Mouse (Mus musculus) Muller cell, postnatal 12 days (primary cell): ENCODE results near the gene Socs2.

Source experiments
- DNase-seq: peaks from one replicate; pipeline ENCODE4 v3.0.0-alpha.2; 2015; ENCODE audit errors: inconsistent ontology term

Socs2 gene

DNA sequence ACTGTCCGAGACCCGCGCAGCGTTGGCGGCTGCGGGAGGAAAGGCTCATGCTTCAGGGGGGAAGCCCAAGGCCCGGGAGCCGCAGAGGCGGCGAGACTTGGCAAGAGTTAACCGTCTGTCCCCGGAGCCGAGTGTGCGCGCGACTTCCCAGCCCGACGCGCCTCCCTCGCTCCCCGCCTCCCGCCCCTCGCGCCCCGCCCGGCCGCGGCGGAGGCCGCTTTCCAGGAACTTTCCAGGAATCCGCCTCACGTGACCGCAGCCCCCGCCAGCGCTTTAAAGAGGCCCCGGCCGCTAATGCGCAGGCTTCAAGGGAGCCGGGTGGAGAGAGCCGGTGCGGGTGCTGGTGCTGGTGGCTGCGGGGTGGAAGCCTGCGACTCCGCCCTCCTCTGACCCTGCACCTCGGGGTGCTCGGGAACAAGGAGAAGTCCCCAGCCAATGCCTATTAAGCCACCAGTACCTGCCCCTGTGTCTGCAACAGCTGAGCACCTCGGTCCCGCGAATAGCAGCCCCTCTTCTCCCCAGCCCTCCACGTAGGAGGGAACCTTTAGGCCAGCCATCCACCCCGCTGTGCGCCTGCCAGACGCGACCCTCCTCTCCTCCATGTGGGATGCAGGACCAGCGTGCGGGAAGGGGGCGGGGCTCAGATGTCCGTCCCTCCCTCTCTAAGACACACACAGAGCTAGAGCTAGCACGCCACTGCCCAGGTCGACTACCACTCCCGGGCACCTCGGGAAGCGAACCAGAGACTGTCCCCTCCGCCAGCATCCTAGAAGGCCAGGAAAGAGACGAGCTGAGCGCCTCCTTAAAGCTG is at the start of gene Socs2:
Gene Socs2 (minus strand): TSS at position 496 of the 811 bp plus-strand sequence.
- DNase-seq = peak; percentile 95

DNA sequence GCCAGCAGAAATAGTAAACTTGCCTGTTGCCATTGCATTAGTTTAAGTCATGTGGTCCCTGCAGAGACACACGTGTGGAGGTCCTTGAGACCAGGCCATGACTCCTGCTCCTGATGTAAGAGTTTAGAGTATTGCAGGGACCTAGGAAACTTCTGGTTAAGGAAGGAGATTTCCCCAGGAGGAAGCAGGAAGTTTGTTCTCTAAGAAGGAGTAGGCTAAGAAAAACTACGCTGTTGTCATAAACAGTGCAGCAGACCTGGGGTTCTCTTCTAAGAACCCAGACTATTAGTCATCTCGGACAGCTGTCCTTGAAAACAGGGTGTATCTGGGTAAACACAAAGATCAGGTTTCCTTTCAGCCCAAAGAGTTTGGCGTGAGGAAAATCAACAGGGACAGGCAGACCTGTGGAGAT is 48.5 kb upstream of the Socs2 start:
- DNase-seq = no peak

DNA sequence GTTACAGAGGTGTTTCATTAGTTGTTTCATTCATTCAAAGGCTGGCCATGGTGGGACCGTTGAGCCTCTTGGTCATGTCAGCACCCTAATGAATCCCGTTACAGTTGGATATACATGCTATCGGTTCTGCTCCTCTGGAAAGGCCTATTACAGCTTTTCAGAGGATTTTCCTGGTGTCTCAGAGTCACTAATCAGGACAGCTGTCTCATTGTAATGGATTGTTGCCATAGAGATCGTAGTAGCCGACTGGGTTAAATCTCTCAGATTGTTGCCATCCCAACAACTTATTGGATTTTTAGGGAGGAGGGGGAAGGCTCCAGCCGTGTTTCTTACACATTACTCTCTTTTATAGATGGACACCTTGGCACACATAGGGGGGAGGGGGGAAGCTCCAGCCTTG is 47.5 kb upstream of the Socs2 start:
- DNase-seq = no peak

DNA sequence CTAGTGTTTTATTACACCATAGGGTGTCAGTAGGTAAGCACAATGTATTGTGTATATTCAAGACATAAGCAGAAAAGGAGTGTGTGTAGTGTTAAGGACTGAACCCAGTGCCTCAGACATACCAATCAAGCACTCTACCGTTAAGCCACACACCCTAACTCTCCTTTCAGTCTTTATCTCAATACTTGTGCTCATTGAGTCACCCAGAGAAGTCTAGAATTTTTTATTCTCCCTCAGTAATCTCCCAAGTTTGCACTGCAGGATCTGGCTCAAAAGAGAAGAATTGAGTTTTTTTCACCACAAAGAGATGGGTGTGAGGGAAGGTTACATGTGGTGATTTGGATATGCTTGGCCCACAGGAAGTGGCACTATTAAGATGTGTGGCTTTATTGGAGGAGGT is 45.3 kb upstream of the Socs2 start:
- peak; percentile 25 for DNase-seq

DNA sequence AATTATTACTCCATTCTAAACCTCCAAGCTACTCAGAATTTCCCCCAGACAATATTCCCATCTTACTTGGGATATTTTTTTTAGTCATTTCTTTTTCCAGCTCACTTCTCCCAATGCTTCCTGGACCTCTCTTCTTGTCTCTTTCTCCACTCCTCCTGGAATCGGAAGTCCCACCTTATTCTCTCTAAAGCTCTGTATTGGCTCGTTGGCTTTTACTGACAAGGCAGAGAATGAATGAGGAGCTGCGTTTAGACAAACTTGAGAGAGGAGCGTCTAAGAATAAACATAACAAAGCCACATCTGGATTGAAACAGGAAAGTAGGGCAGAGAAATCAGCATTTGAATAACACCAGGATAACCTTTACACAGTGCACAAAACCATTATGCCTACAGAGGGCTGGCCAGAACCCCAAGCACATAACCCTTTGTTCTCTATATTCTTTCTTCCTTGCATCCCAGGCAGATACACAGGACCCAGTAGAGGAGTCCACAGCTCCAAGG is 44.1 kb upstream of the Socs2 start:
- no peak for DNase-seq

DNA sequence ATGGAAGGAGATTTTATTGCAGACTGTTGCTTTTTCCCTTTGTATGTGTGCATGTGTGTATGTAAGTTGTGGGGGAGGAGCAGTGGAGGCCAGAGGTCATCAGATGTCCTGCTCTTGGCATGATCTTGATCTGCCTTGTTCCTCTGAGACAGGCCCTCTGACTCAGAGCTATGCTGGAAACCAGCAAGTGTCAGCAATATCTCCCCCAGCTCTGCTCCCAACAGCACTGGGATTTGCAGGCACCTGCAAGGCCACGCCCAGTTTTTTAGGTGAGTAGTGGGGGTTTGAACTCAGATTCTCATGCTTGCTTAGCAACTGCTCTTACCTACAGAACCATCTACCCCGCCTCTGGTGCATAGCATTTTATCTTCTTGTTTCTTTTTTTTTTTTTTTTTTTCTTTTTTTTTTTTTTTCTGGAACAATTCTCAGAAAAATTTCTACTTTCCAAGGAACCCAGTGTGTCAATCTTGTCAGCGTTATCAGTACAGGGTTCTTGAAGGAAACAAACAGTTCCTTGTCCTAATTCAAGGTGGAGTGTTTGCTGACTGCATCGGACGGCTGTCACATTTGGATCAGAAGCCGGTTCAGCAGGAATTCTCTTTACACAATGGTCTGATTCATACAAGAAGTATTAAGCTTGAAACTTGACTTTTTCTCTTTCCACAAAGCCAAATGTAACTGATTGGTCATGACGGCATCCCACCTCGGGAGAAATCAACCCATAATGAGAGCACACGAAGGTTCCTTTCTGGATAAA is 41.2 kb upstream of the Socs2 start:
- peak; percentile 3 for DNase-seq

DNA sequence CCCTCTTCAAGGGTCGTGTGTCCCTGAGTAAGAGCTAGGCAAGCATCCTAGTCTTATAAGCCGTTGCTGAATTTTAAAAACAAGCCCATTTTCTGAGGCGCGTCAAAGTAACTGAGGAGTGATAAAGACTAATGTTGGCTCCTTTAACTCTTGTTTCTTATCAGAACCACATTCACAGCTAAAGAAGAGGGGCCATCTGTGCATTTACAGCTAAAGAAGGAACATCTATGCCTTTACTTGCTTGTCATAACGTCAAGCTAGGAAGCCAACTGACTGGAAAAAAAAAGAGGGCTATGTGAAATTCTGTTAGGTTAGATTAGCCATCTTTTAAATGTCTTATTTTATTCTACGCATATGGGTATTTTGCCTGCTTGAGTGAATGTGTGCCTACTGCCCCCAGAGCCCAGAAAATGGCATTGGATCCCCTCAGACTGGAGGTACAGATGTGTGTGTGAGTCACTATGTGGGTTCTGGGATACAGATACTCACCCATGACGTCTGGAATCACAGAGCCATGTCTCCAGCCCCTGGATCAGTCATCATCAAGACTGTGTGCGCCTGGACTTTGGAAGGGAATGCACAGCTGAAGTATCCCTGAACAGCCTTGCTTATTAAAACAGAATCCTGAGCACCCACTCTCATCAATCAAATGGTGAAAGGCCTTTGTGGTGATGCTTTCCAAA is 40.5 kb upstream of the Socs2 start:
- DNase-seq = no peak

DNA sequence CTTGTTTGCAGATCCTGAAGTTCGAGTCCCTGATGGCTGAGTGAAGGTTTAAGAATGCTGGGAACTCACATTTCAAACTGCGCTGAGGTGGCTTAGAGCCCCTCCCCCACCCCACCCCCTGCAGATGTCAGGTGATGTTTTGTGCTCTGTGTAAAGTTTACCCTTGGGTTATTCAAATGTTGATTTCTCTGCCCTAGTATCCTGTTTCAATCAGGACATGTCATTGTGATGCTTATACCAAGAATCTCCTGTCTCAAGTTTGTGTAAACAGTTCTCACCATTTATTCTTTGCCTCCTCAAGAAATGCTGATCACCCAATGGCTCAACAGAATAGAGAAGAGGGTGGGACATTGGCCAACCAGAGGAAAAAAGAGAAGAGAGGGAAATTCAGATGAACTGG is 39.1 kb upstream of the Socs2 start:
- DNase-seq = no peak

DNA sequence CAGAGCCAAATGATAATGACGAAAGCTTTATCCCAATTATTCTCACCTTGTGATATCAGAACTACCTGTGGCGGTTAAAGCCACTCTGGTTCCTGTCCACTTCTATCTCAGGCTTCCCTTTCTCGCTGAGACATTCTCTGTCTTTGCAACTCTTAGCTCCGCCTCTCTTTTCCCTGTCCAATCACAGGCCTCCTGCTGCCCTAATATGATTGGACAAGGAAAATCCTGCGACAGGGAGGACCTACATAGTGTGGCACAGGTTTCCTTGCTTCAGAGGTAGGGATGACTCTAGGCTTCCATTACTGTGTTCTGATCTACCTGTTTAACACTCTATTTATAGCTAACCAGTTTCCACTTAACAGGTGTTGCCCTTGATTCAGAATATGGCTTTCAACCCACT is 36.3 kb upstream of the Socs2 start:
- DNase-seq = no peak

DNA sequence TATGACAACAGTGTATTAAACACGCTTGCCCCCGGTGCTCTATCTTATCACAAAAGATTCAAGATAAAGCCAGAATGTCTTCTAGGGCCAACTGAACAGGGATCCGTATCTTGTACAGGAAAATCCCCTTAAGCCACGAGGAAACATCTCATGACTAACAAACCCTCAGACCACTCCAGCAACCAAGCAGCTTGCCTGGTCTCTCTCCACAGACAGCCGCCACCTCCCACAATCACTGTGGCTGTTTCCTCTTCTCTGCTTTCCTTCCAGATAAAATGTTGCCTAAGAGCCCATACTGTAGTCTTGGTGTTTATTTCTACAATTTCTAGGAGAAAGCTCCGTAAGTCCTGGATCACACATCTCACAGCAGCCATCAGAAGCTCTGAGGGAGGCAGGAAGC is 32.1 kb upstream of the Socs2 start:
- DNase-seq = no peak

DNA sequence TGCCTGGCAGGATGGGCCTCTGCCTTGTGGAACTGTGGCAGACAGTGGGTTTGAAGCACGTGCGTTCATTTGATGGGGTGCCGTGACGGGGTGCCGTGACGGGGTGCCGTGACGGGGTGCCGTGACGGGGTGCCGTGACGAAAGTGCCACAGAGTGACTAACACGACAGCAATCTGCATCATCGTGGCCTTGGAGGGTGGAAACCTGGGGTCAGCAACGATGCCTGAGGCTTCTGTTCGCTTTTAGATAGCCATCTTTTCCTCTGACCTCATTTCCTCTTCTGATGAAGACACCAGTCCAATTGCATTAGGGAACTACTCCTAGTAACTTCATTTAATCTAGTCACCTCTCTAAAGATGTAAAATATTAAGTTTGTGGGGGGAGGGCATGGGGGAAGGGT is 31.0 kb upstream of the Socs2 start:
- no peak for DNase-seq

DNA sequence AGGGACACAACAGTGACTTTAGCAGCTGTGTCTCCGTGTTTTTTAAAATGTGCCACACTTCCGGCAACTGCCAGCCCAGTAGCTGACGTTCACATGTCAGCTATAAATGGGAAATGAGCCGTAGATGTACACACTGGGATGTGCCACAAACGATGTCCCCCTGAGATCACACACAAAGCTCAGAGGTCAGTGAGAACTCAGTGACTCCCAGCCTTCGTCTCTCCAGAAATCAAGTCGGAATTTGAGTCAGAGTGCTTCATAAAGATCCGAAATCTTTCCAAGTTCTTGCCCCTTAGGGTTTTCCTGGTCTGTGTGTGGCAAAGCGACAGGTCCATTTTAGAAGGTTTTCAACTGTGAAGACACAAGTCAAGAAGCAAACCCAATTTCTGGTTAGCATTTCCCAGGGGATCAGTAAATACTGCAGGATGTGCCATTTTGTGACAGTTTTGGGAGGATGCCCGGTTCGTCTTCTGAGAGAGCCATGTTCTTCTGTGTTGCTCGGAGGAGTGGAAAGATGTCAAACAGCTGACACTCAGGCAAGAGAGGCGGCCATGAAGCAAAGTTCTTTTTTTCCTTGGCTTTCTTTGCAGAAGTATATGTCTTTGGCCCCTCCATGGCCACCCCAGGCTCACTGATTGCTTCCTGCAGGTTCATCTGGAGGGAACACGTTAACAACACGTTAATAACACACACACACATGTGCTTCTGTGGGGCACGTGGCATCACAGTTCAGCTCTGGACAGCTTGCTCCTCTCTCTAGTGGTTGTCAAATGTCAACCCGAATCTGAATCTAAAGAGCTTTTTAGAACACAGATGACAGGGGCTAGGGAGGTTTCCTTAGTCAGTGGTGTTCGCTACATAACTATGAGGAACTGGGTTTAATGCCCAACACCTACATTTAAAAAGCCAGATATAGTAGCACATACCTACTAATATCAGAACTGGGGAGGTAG is 28.4 kb upstream of the Socs2 start:
- DNase-seq = no peak

DNA sequence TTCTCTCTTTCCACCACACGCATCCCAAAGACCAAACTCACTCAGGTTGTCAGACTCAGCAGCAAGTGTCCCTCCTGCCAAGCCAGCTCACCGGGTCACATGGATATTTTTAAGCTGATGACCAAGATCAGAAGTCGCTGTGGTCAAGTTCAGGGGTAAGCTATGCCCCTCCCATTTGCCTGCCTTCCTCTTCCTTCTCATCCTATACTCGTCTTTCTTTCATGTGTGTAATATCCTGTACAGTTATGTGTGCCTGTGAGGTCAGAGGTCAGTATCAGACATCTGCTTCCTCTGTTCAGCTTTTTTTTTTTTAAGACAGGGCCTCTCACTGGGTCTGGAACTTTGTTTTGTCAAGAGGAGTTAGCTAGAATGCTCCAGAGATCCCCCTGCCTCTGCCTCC is 25.4 kb upstream of the Socs2 start:
- no peak for DNase-seq

DNA sequence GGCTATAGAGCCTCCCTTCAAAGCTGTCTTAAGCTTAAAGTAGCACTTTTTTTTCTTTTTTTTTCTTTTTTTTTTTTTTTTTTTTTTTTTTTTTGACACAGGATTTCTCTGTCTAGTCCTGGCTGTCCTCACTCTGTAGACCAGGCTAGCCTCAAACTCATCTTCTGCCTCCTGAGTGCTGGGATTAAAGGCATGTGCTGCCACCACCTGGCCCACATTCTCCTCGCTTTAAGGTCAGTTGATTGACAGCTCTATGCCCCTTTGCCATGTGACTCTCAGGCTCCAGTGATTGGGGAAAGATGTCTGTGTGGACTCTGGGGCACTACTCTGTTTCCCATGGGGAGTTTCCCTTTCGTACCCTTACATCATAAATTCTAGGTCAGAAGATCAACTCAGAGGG is 23.6 kb upstream of the Socs2 start:
- DNase-seq = no peak

DNA sequence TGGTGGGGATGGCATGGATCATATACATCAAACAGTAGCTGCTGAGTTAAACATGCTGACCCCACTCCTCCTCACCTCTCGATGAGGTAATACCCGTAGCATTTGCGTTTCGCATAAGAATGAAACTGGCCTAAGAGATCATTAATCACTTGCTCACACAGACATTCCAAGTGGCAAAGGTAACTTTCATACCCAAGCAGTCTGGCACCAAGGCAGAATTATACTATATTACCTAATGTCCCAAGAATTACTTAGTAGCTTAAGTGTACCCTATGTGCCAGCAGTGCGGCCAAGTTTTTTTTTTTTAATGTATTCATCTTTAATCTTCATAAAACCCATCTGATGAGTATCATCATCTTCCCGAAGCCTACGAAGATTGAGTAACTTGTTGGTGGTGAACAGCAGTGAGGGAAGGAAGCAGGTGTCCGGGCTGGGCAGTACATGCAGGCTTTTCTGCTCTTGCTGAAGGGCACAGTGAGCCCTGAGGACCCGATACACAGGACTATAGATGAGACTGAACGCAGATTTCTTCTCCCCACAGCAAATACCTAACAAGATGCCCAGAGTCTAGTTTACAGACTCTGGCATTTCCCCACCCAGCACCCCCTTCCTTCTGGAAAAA is 22.8 kb upstream of the Socs2 start:
- DNase-seq = no peak

DNA sequence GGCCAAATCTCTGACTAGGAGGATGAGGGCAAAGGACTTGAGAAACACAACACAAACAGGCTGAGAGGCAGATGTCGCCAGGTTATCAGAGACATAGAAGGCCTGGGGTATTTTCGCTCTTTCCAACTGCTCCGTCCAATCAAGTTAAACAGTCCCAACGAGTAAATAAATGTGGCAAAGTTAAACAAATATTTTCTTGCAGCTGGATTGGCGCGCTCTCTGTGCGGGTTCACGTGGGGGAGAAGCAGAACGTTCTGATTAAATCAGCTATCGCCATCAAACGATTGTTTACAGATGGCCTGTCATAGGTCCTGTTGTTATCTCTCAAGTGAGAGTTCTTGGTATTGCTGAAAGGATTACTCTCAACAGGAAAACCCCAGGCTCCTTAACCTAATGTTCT is 22.0 kb upstream of the Socs2 start:
- no peak for DNase-seq

DNA sequence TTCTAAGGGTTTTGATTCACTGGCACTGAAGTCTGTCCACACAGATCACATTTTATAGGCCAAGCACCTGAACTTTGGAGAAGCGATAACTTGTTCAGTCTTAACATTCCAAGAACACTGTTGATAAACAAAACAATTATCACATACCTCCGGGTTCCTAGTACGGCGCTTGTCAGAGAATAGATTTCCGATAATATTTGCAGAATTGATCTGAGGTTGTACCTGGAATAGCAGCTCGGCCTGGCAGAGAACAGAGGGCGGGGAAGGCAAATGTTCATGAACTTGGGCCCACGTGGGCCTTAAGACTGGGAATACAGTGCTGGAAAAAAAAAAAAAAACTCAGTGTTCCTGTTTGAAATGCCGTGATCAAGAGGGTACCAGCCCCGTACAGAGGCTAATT is 13.3 kb upstream of the Socs2 start:
- no peak for DNase-seq

DNA sequence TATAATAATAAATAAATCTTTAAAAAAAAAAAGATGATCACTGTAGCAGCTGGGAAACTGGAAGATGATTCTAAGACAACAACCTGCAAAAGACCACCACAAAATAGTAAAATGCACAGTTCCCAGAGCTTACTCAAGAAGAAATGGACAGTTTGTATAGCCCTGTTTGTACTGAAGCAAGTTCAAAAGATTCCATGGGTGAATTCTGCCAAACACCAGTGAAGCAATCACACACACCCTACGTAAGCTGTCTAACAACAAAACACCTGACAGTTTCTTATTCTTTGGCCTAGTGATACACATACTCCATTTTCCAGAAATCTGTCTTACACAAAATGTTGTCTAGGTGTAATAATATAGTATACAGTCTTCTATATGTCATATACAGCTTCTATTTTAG is 12.1 kb upstream of the Socs2 start:
- no peak for DNase-seq

DNA sequence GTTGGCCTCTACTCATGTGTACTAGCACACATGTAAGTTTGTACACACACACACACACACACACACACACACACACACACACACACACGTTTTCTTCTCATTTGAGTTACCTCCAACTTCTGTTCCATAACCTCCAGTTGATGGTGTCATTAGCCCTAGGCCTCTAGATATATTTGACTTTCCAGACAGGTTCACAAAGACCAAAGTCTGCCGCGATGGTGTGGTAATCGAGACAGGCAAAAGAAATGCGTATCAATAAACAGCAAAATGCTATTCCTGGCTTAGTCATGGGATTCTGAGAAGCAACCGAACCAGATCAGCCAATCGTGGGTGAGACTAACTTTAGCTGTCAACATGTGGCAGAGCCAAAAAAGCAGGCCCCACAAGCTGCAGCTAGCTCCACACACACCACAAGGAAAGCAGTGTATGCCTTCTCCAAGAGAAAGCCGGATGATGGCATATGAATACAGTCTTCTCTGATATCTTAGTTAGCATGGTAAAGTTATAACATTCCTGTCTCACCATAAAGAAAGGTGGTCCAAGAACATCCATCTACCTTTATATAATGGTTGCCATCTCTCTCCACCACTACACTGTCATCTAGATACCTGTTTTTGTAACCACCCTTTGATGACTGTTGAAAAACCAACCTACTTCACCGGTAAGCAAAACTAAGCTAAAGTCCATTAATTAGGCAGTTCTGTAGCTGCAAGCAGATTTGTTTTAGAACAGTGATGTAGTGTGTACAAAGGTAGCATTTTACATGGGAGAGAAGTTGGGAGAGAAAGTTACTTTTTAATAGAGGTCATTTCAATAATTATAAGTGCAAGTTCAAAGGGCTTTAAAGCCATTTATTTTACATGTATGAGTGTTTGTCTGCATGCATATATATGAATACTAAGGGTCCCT is 9.5 kb upstream of the Socs2 start:
- no peak for DNase-seq

DNA sequence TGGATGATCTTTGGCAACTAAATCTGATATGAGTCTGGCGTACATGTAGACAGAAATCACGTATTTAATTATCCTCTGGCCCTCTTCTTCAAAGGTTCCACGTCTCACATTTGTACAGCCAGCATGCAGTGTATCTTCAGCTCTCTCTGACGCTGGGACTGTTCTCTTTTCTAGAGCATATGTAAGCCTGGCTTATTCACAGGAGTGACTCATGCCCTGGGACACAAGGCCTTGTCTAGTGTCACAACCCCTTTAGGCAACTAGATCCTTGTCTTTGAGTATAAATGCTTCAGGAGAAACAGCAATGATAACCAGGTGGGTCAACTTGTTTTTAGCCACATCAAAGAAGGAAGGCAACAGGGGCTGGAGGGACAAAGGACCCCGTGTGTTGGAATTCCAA is 5.7 kb upstream of the Socs2 start:
- DNase-seq = no peak
